Mouse (Mus musculus): ENCODE results near the gene Ncam1. TPM values are rescaled to one million over a fixed set of nuclear protein-coding genes. Genes with fewer than 3 reads are reported as not detected.

Ncam1 gene
- polyA plus RNA-seq, 1 experiment, result 1.1 TPM

DNA sequence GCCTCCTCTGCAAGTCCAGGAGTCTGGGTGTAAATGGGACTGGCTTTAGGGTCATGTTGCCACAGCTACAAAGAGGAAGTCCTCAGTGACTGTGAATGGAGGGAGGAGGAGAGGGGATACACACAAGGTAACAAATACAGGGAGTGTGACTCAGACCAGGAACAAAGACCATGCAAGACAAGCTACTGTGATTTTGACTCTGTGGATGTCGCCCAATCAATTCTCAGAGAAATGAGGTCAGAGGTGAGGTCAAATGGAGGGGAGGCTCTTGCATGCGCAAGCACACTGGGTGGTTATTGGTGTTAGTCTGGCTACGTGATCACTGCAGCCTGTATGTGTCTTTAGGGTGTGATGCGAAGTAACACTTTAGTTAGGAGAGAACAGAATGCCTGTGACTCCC, 268.0 kb downstream of the Ncam1 start:
- DNase-seq, result no peak
- Histone ChIP-seq H3K4me3 (ENCODE audit: control insufficient read depth, insufficient read depth, low read length) (no peak overlapping the region), H3K27ac (ENCODE audit: control insufficient read depth, insufficient read depth, low read length) (no peak overlapping the region), H3K27me3 (ENCODE audit: control insufficient read depth, insufficient read depth, low read length) (no peaks in the 10 kb centered on the region), H3K4me1 (replicated peaks; ENCODE audit: control insufficient read depth, insufficient read depth, low read length) (no peaks in the 10 kb centered on the region), H3K36me3 (ENCODE audit: control insufficient read depth, insufficient read depth, low read length) (no peaks in the 10 kb centered on the region)
- TF ChIP-seq POLR2A (IDR thresholded peaks at IDR 0.05; ENCODE audit: control insufficient read depth, extremely low read depth, insufficient read depth, low read length, poor library complexity) (no peak), CTCF (IDR thresholded peaks at IDR 0.05; ENCODE audit: borderline replicate concordance, control insufficient read depth, extremely low read depth, insufficient read depth, low read length, poor library complexity) (no peak)
- WGBS, result 80% methylated on average over 4 of the region's 4 CpGs

DNA sequence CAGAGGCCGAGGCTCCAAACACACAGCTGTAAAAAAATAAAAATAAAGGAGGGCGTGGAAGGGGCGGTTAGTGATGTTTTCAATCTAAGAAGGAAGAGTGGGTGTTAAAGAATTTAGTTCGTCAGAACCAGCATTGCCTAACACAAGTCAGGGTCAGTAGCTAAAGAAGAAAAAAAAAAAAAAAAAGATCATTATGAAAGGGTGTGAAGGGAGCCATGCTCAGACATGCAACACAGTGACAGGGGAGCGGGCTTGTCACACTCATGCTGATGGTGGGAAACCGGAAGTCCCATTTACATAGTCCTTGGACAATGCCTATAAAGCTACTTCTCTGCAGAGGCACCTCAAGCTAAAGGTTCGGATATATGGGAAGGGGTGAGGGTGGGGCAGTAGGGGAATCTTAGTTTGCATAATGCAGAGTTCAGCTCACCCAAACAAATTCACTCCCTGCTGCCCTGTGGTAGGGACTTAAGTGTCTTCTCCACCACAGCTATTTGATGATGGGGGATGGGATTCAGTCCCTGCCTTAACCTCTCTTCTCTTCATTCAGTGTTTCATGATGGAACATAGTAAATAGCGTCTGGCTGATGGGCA, 269.3 kb downstream of the Ncam1 start:
- Histone ChIP-seq H3K27ac (ENCODE audit: control insufficient read depth, insufficient read depth, low read length) (no peak overlapping the region), H3K4me3 (ENCODE audit: control insufficient read depth, insufficient read depth, low read length) (no peak overlapping the region), H3K27me3 (ENCODE audit: control insufficient read depth, insufficient read depth, low read length) (no peaks in the 10 kb centered on the region), H3K4me1 (replicated peaks; ENCODE audit: control insufficient read depth, insufficient read depth, low read length) (no peaks in the 10 kb centered on the region), H3K36me3 (ENCODE audit: control insufficient read depth, insufficient read depth, low read length) (no peaks in the 10 kb centered on the region)
- WGBS, result 85% methylated on average over 8 of the region's 8 CpGs
- no peak for DNase-seq
- TF ChIP-seq POLR2A (IDR thresholded peaks at IDR 0.05; ENCODE audit: control insufficient read depth, extremely low read depth, insufficient read depth, low read length, poor library complexity), result no peak
- TF ChIP-seq CTCF (IDR thresholded peaks at IDR 0.05; ENCODE audit: borderline replicate concordance, control insufficient read depth, extremely low read depth, insufficient read depth, low read length, poor library complexity), result no peak

DNA sequence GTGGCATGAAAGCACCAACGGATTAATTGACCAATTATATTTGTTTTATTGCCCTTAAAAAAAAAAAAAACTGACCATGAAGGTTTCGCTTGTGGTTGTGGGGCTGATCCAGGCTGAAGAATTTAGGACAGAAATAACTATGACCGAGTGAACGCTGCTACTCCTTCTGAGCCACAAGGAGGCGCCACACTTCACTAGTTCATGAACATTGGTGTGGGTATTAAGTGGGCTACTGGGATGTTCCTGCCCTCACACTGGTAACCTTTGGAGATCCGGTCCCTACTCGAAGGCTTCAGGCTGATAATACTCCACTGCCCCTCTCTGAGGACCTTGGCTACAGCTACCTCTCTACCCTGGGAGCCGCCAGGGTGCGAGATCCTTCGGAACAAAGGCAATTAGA, 269.8 kb downstream of the Ncam1 start:
- TF ChIP-seq CTCF (IDR thresholded peaks at IDR 0.05; ENCODE audit: borderline replicate concordance, control insufficient read depth, extremely low read depth, insufficient read depth, low read length, poor library complexity), result no peak
- TF ChIP-seq POLR2A (IDR thresholded peaks at IDR 0.05; ENCODE audit: control insufficient read depth, extremely low read depth, insufficient read depth, low read length, poor library complexity), result no peak
- Histone ChIP-seq H3K27me3 (ENCODE audit: control insufficient read depth, insufficient read depth, low read length) (no peaks in the 10 kb centered on the region), H3K4me3 (ENCODE audit: control insufficient read depth, insufficient read depth, low read length) (no peak overlapping the region), H3K27ac (ENCODE audit: control insufficient read depth, insufficient read depth, low read length) (no peak overlapping the region), H3K4me1 (replicated peaks; ENCODE audit: control insufficient read depth, insufficient read depth, low read length) (no peaks in the 10 kb centered on the region), H3K36me3 (ENCODE audit: control insufficient read depth, insufficient read depth, low read length) (no peaks in the 10 kb centered on the region)
- WGBS, result 68% methylated on average over 10 of the region's 10 CpGs
- no peak for DNase-seq

DNA sequence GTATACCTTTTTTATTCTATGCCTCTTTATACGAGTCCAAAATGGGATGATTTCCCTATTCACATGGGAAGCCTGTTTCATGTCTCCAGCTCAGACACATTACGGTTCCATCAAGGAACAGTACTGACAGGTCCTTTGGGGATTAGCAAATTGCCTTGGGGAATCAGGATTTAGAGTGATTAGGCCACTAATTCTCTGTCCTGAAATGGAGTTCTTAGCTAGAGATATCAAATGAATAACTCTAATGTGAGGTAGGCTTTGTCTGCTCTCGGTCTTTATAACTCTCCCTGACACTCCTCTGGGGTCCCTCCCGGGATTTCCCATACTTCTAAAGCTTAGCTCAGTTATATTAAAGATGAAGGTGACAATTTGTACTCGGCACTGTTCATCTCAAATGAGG, 270.7 kb downstream of the Ncam1 start:
- Histone ChIP-seq H3K27me3 (ENCODE audit: control insufficient read depth, insufficient read depth, low read length) (no peaks in the 10 kb centered on the region), H3K36me3 (ENCODE audit: control insufficient read depth, insufficient read depth, low read length) (no peaks in the 10 kb centered on the region), H3K4me1 (replicated peaks; ENCODE audit: control insufficient read depth, insufficient read depth, low read length) (no peaks in the 10 kb centered on the region), H3K27ac (ENCODE audit: control insufficient read depth, insufficient read depth, low read length) (no peak overlapping the region), H3K4me3 (ENCODE audit: control insufficient read depth, insufficient read depth, low read length) (no peak overlapping the region)
- DNase-seq, result no peak
- no peak for TF ChIP-seq CTCF (IDR thresholded peaks at IDR 0.05; ENCODE audit: borderline replicate concordance, control insufficient read depth, extremely low read depth, insufficient read depth, low read length, poor library complexity)
- no peak for TF ChIP-seq POLR2A (IDR thresholded peaks at IDR 0.05; ENCODE audit: control insufficient read depth, extremely low read depth, insufficient read depth, low read length, poor library complexity)
- WGBS, result 91% methylated on average over 5 of the region's 5 CpGs

DNA sequence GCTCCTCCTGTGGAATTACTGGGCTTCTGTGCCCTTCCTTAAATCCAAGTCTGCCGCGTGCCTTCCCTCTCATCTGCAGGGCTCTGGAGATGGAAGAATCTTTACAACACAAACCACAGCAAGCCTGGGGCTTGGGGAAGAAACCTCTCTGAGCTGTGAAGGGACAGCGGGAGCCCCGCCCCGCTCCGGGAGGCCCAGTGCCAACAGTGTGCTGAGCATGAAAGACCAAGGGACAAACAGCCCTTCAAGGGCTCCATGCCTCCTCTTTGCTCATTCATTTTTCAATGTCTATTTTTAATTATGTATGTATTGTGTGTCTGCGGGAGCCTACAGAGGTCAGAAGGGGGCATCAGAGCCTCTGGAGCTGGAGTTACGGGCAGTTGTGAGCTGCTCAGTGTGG, 271.4 kb downstream of the Ncam1 start:
- no peak for DNase-seq
- TF ChIP-seq POLR2A (IDR thresholded peaks at IDR 0.05; ENCODE audit: control insufficient read depth, extremely low read depth, insufficient read depth, low read length, poor library complexity), result no peak
- TF ChIP-seq CTCF (IDR thresholded peaks at IDR 0.05; ENCODE audit: borderline replicate concordance, control insufficient read depth, extremely low read depth, insufficient read depth, low read length, poor library complexity), result no peak

DNA sequence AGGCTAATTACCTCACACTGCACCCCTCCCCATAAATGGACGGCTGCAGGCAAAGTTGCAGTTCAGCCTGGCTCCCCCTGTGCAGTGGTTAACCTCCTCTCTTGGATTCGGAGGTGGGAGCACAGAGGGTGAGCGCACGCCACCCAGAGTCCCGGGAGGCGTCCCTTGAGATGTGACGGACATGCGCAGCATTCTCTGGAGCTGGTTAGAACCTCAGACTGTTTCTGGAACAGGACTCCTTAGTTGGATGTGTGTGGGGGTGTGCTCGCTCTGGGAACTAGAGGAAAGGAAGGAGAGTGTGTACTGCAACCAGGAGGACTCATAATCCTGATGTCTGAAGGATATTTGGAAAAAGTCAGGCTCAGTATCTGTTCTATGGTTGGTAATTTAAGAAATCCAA, 274.0 kb downstream of the Ncam1 start:
- no peak overlapping the region for H3K27ac ChIP-seq (ENCODE audit: control insufficient read depth, insufficient read depth, low read length)
- 83% methylated on average over 9 of the region's 9 CpGs for WGBS

More for the DNA sequence above, 271.4 kb downstream of the Ncam1 start:
- no peak overlapping the region for H3K4me3 ChIP-seq (ENCODE audit: control insufficient read depth, insufficient read depth, low read length)
- H3K27me3 ChIP-seq (ENCODE audit: control insufficient read depth, insufficient read depth, low read length), result no peaks in the 10 kb centered on the region
- H3K4me1 ChIP-seq (replicated peaks; ENCODE audit: control insufficient read depth, insufficient read depth, low read length), result no peaks in the 10 kb centered on the region
- 81% methylated on average over 8 of the region's 8 CpGs for WGBS
- no peak overlapping the region for H3K27ac ChIP-seq (ENCODE audit: control insufficient read depth, insufficient read depth, low read length)
- H3K36me3 ChIP-seq (ENCODE audit: control insufficient read depth, insufficient read depth, low read length), result no peaks in the 10 kb centered on the region

DNA sequence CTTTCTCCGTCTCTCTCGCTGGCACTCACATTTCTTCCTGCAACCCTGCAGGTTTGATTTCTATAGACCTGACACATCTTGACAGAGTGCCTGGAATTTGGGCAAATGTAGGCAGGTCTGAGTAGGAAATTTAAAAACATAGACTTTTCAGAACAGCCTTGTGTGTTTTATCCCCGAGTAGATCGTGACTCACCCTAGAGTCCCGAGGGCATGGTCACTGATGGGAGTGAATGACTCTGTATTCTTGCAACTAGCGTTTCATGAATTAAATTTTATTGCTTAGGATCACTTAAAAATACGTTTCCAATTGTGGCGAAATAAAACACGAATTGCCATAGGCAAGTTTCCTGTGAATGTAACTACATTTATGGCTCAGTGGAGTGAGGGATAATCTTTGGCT, 274.8 kb downstream of the Ncam1 start:
- no peaks in the 10 kb centered on the region for H3K4me1 ChIP-seq (replicated peaks; ENCODE audit: control insufficient read depth, insufficient read depth, low read length)
- WGBS, result 92% methylated on average over 9 of the region's 9 CpGs
- no peak overlapping the region for H3K27ac ChIP-seq (ENCODE audit: control insufficient read depth, insufficient read depth, low read length)
- no peak overlapping the region for H3K4me3 ChIP-seq (ENCODE audit: control insufficient read depth, insufficient read depth, low read length)
- no peaks in the 10 kb centered on the region for H3K36me3 ChIP-seq (ENCODE audit: control insufficient read depth, insufficient read depth, low read length)
- TF ChIP-seq POLR2A (IDR thresholded peaks at IDR 0.05; ENCODE audit: control insufficient read depth, extremely low read depth, insufficient read depth, low read length, poor library complexity) (no peak), CTCF (IDR thresholded peaks at IDR 0.05; ENCODE audit: borderline replicate concordance, control insufficient read depth, extremely low read depth, insufficient read depth, low read length, poor library complexity) (no peak)
- no peak for DNase-seq
- H3K27me3 ChIP-seq (ENCODE audit: control insufficient read depth, insufficient read depth, low read length), result no peaks in the 10 kb centered on the region

More for the DNA sequence above, 274.0 kb downstream of the Ncam1 start:
- H3K4me1 ChIP-seq (replicated peaks; ENCODE audit: control insufficient read depth, insufficient read depth, low read length), result no peaks in the 10 kb centered on the region
- no peaks in the 10 kb centered on the region for H3K36me3 ChIP-seq (ENCODE audit: control insufficient read depth, insufficient read depth, low read length)
- no peaks in the 10 kb centered on the region for H3K27me3 ChIP-seq (ENCODE audit: control insufficient read depth, insufficient read depth, low read length)
- DNase-seq, result no peak
- no peak for TF ChIP-seq CTCF (IDR thresholded peaks at IDR 0.05; ENCODE audit: borderline replicate concordance, control insufficient read depth, extremely low read depth, insufficient read depth, low read length, poor library complexity)
- no peak for TF ChIP-seq POLR2A (IDR thresholded peaks at IDR 0.05; ENCODE audit: control insufficient read depth, extremely low read depth, insufficient read depth, low read length, poor library complexity)
- no peak overlapping the region for H3K4me3 ChIP-seq (ENCODE audit: control insufficient read depth, insufficient read depth, low read length)

Data from thymus, adult 2 months (tissue).